Mouse (Mus musculus): ENCODE results near the gene Clcn2.

Gene Clcn2

GRCm38 (mm10) chr16:20717181-20717977 is at the start of gene Clcn2, which contains the start of gene Polr2h:
Gene Clcn2, minus strand, starts transcription at chr16:20717746.
Gene Polr2h, plus strand, starts transcription at chr16:20717665.
- peak; percentile 96 for DNase-seq (ENCODE audit: low read depth, low spot score)

- peak; percentile 57 for DNase-seq (ENCODE audit: low read depth, low spot score)
Measured at GRCm38 (mm10) chr16:20765244-20765643, 47.7 kb upstream of the Clcn2 start.

GRCm38 (mm10) chr16:20761681-20762080 is 44.1 kb upstream of the Clcn2 start:
- DNase-seq (ENCODE audit: low read depth, low spot score): peak; percentile 43

- no peak for DNase-seq (ENCODE audit: low read depth, low spot score)
Measured at GRCm38 (mm10) chr16:20757385-20757784, 39.8 kb upstream of the Clcn2 start.

GRCm38 (mm10) chr16:20756052-20756451 is 38.5 kb upstream of the Clcn2 start:
- DNase-seq (ENCODE audit: low read depth, low spot score): no peak

GRCm38 (mm10) chr16:20750518-20750917 is 33.0 kb upstream of the Clcn2 start:
- DNase-seq (ENCODE audit: low read depth, low spot score): peak; percentile 50

GRCm38 (mm10) chr16:20746641-20747040 is 29.1 kb upstream of the Clcn2 start:
- DNase-seq (ENCODE audit: low read depth, low spot score): no peak

GRCm38 (mm10) chr16:20739845-20740244 is 22.3 kb upstream of the Clcn2 start:
- DNase-seq (ENCODE audit: low read depth, low spot score): no peak

- DNase-seq (ENCODE audit: low read depth, low spot score): no peak
Measured at GRCm38 (mm10) chr16:20736823-20737222, 19.3 kb upstream of the Clcn2 start.

- DNase-seq (ENCODE audit: low read depth, low spot score): no peak
Measured at GRCm38 (mm10) chr16:20736168-20736567, 18.6 kb upstream of the Clcn2 start.

GRCm38 (mm10) chr16:20735651-20736050 is 18.1 kb upstream of the Clcn2 start:
- no peak for DNase-seq (ENCODE audit: low read depth, low spot score)

GRCm38 (mm10) chr16:20733731-20734730 is 16.5 kb upstream of the Clcn2 start, which contains the start of gene Thpo:
Gene Thpo, minus strand, starts transcription at chr16:20734511.
- DNase-seq (ENCODE audit: low read depth, low spot score): peak; percentile 46

GRCm38 (mm10) chr16:20732925-20733730 is 15.6 kb upstream of the Clcn2 start, which contains the start of gene Chrd:
Gene Chrd, plus strand, starts transcription at chr16:20733127.
- DNase-seq (ENCODE audit: low read depth, low spot score): peak; percentile 68

- DNase-seq (ENCODE audit: low read depth, low spot score): peak; percentile 46
Measured at GRCm38 (mm10) chr16:20732251-20732924, 14.8 kb upstream of the Clcn2 start.

- no peak for DNase-seq (ENCODE audit: low read depth, low spot score)
Measured at GRCm38 (mm10) chr16:20731688-20732087, 14.1 kb upstream of the Clcn2 start.

- no peak for DNase-seq (ENCODE audit: low read depth, low spot score)
Measured at GRCm38 (mm10) chr16:20730293-20730711, 12.8 kb upstream of the Clcn2 start.

GRCm38 (mm10) chr16:20726384-20726783 is 8.8 kb upstream of the Clcn2 start:
- no peak for DNase-seq (ENCODE audit: low read depth, low spot score)

GRCm38 (mm10) chr16:20725750-20726149 is 8.2 kb upstream of the Clcn2 start:
- DNase-seq (ENCODE audit: low read depth, low spot score): no peak

- no peak for DNase-seq (ENCODE audit: low read depth, low spot score)
Measured at GRCm38 (mm10) chr16:20725321-20725720, 7.8 kb upstream of the Clcn2 start.

- DNase-seq (ENCODE audit: low read depth, low spot score): peak; percentile 76
Measured at GRCm38 (mm10) chr16:20724338-20724748, 6.8 kb upstream of the Clcn2 start.

GRCm38 (mm10) chr16:20723247-20723646 is 5.7 kb upstream of the Clcn2 start:
- no peak for DNase-seq (ENCODE audit: low read depth, low spot score)
